Mouse (Mus musculus): Measurements from ENCODE around the gene Rnf150. TPM values are rescaled to one million over a fixed set of nuclear protein-coding genes. Genes with fewer than 3 reads are reported as not detected.

The Rnf150 gene
- total and polyA plus RNA-seq, 3 experiments: 0.13 to 0.50 (median 0.39) TPM

DNA sequence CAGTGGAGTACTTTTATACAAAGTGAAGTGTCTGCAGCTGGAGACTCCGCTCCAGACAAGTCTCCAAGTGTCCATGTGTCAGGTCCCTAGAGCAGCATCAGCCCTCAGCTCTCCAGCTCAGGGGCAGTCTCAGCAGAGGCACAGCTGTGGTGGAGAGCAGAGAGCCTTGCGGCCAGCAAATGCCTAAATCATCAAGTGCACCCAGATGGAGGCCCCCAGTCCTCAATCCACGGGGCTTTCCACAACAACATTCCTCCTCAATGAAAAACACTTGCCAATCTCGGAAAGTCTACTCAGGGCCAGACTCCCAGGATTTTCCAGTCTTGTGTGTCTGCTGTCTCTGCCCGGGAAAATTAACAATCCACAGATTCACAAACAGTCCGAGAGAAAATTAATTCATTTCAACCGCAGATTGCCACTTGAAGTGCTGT, 186.0 kb downstream of the Rnf150 start:
- Histone ChIP-seq H3K27ac (ENCODE audit: insufficient read depth, low read depth) (no peak overlapping the region), H3K9me3 (replicated peaks; ENCODE audit: low read length) (no peaks in the 10 kb centered on the region), H3K27me3 (replicated peaks) (no peaks in the 10 kb centered on the region), H3K9ac (ENCODE audit: insufficient read depth, low read depth) (no peak overlapping the region), H3K79me2 (replicated peaks; ENCODE audit: control insufficient read depth, extremely low read depth, insufficient read depth, poor library complexity, severe bottlenecking) (no peaks in the 10 kb centered on the region), H3K4me3 (replicated peaks in 1 of 3; ENCODE audit: low read depth in 2 of 3, low read length in 2 of 3, poor library complexity in 1 of 3) (no peak overlapping the region), H3K36me3 (replicated peaks in 1 of 2; ENCODE audit: control insufficient read depth in 1 of 2, insufficient read depth in 1 of 2, low read length in 1 of 2) (no peaks in the 10 kb centered on the region), H3K4me2 (ENCODE audit: insufficient read depth, low read depth, poor library complexity, severe bottlenecking) (no peak overlapping the region), H3K4me1 (ENCODE audit: control insufficient read depth in 1 of 2, insufficient read depth in 2 of 2) (no peaks in the 10 kb centered on the region)
- dilution Hi-C loops (cut with MboI; ENCODE audit: extremely low pct_ligation_motif_present, extremely low pct_unique_long_range_greater_than_20kb, low sequenced_read_pairs) (no loop called here), in situ Hi-C loops (cut with MboI; ENCODE audit: low pct_ligation_motif_present, low pct_unique_long_range_greater_than_20kb, low sequenced_read_pairs) (no loop called here)
- DNase-seq (ENCODE audit: extremely low read depth): no peak
- no peak for TF ChIP-seq KAT2A (IDR thresholded peaks at IDR 0.05; ENCODE audit: insufficient replicate concordance, low read length)
- TF ChIP-seq POLR2A (IDR thresholded peaks at IDR 0.05; ENCODE audit: low read depth, low read length): no peak

DNA sequence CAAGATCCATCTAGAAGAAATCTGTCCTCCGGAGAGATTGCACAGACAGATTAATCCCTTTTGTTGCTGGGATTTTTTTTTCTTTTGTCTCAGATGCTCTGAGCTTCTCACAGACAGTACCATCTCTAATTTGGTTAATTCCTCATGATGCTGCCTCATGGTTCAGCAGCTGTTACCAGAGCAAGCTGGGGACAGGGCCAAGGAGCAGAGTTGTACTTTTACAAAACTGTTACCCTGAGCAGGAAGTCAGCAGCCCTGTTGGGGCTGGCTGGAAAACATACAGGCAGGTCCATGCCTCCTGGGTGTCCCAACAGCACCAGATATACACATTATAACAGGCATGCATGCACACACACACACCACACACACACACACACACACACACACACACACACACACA, 186.5 kb downstream of the Rnf150 start:
- no peaks in the 10 kb centered on the region for H3K36me3 ChIP-seq (replicated peaks in 1 of 2; ENCODE audit: control insufficient read depth in 1 of 2, insufficient read depth in 1 of 2, low read length in 1 of 2)
- no peak overlapping the region for H3K9ac ChIP-seq (ENCODE audit: insufficient read depth, low read depth)
- no peaks in the 10 kb centered on the region for H3K79me2 ChIP-seq (replicated peaks; ENCODE audit: control insufficient read depth, extremely low read depth, insufficient read depth, poor library complexity, severe bottlenecking)
- TF ChIP-seq IRF4 (IDR thresholded peaks at IDR 0.05; ENCODE audit: low read depth, low read length) (no peak), MXI1 (IDR thresholded peaks at IDR 0.05; ENCODE audit: low read depth, low read length) (no peak), CTCF (conservative IDR thresholded peaks at IDR 0.05 in 1 of 2, IDR thresholded peaks at IDR 0.05 in 1 of 2; ENCODE audit: low read depth in 2 of 2, low read length in 2 of 2) (no peak), JUND (conservative IDR thresholded peaks at IDR 0.05; ENCODE audit: low read depth, low read length) (no peak), CHD2 (IDR thresholded peaks at IDR 0.05; ENCODE audit: low read length) (no peak), ELF1 (IDR thresholded peaks at IDR 0.05; ENCODE audit: low read depth, low read length) (no peak), TBP (conservative IDR thresholded peaks at IDR 0.05; ENCODE audit: low read depth, low read length) (no peak), ZNF384 (IDR thresholded peaks at IDR 0.05; ENCODE audit: low read depth, low read length) (no peak), POLR2A (IDR thresholded peaks at IDR 0.05; ENCODE audit: low read depth, low read length) (no peak), RAD21 (IDR thresholded peaks at IDR 0.05; ENCODE audit: low read depth, low read length) (no peak), RCOR1 (conservative IDR thresholded peaks at IDR 0.05; ENCODE audit: low read depth, low read length) (no peak), JUN (IDR thresholded peaks at IDR 0.05; ENCODE audit: insufficient read depth, low read depth, low read length) (no peak), NRF1 (IDR thresholded peaks at IDR 0.05; ENCODE audit: low read depth, low read length) (no peak), GABPA (IDR thresholded peaks at IDR 0.05; ENCODE audit: insufficient replicate concordance, low read depth, low read length) (no peak), MAZ (IDR thresholded peaks at IDR 0.05; ENCODE audit: low read depth, low read length) (no peak), POLR2AphosphoS2 (IDR thresholded peaks at IDR 0.05; ENCODE audit: low read depth, low read length) (no peak), HCFC1 (IDR thresholded peaks at IDR 0.05; ENCODE audit: low read depth, low read length) (no peak), E2F4 (IDR thresholded peaks at IDR 0.05; ENCODE audit: insufficient replicate concordance, low read depth, low read length) (no peak), SMC3 (IDR thresholded peaks at IDR 0.05; ENCODE audit: low read depth, low read length) (no peak), BHLHE40 (IDR thresholded peaks at IDR 0.05; ENCODE audit: low read depth, low read length) (no peak)
- no peak overlapping the region for H3K4me3 ChIP-seq (replicated peaks in 1 of 3; ENCODE audit: low read depth in 2 of 3, low read length in 2 of 3, poor library complexity in 1 of 3)
- no peak overlapping the region for H3K27ac ChIP-seq (ENCODE audit: insufficient read depth, low read depth)
- no peaks in the 10 kb centered on the region for H3K9me3 ChIP-seq (replicated peaks; ENCODE audit: low read length)
- no peaks in the 10 kb centered on the region for H3K4me1 ChIP-seq (ENCODE audit: control insufficient read depth in 1 of 2, insufficient read depth in 2 of 2)
- DNase-seq (ENCODE audit: extremely low read depth): no peak
- in situ Hi-C loops (cut with MboI; ENCODE audit: low pct_ligation_motif_present, low pct_unique_long_range_greater_than_20kb, low sequenced_read_pairs): no loop called here
- H3K4me2 ChIP-seq (ENCODE audit: insufficient read depth, low read depth, poor library complexity, severe bottlenecking): no peak overlapping the region
- dilution Hi-C loops (cut with MboI; ENCODE audit: extremely low pct_ligation_motif_present, extremely low pct_unique_long_range_greater_than_20kb, low sequenced_read_pairs): no loop called here
- H3K27me3 ChIP-seq (replicated peaks): no peaks in the 10 kb centered on the region

All from CH12.LX (cell line).